Comparison of ENCODE assay signal across 9 mouse cellular contexts in the genomic region with DNA sequence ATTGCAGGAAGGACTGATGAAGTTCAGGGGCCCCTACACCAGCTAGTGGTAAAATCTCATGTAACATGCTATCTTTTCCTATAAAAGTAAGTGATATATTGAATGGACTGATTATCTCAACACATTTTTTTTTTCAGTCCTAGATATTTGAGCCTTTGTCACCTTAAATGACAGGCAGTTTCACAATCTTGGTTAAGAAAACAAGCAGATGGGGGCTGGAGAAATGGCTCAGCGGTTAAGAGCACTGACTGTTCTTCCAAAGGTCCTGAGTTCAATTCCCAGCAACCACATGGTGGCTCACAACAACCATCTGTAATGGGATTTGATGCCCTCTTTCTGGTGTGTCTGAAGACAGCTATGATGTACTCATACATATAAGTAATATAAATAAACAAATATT. TPM values are rescaled to one million over a fixed set of nuclear protein-coding genes. Genes with fewer than 3 reads are reported as not detected.
DNase-seq lines count a peak whose midpoint lies in the region; ATAC-seq and TF ChIP-seq lines count a peak whose summit lies in the region.
"Had no signal": no experiment of that assay in that cellular context is flagged by ENCODE, and none has a peak within 500 bp of the region (broad histone marks: within the 10 kb centered on the region; RNA-seq: fewer than 3 reads in every experiment).

No protein-coding gene starts in this region.

- TF ChIP-seq CTCF in MEL (IDR thresholded peaks at IDR 0.05 in 2 of 3, conservative IDR thresholded peaks at IDR 0.05 in 1 of 3; ENCODE audit: control insufficient read depth in 1 of 3, insufficient read depth in 1 of 3, low read depth in 2 of 3, low read length in 3 of 3, poor library complexity in 1 of 3, severe bottlenecking in 1 of 3) = no peak
- no peak for TF ChIP-seq CTCF in liver, postnatal 0 days (IDR thresholded peaks at IDR 0.05; ENCODE audit: low read depth)

- H3K4me1 ChIP-seq in heart, embryonic 11.5 days (ENCODE audit: control insufficient read depth, insufficient read depth, low read length) = peaks cover 8% of the 10 kb centered on the region; the same call in 1 of the 2 replicates
- H3K4me1 ChIP-seq in MEL (ENCODE audit: control insufficient read depth in 1 of 2, insufficient read depth in 2 of 2, low read length in 2 of 2) = peaks cover 11 to 41% of the 10 kb centered on the region in 2 experiments
- 0 out of 2 replicates have a peak, but pooled peaks cover 3% of the 10 kb centered on the region for H3K4me1 ChIP-seq in hindbrain, embryonic 11.5 days (replicated peaks; ENCODE audit: control insufficient read depth, insufficient read depth, low read length)
- H3K4me1 ChIP-seq in liver, postnatal 0 days (ENCODE audit: insufficient read depth) = peaks cover 15% of the 10 kb centered on the region

- no peak for ATAC-seq in heart, embryonic 11.5 days (replicated peaks; ENCODE audit: insufficient number of reproducible peaks, low FRiP score, low TSS enrichment)
- ATAC-seq in hindbrain, embryonic 11.5 days (ENCODE audit: low FRiP score) = no peak
- ATAC-seq in liver, postnatal 0 days = no peak

- H3K4me2 ChIP-seq in heart, embryonic 11.5 days = peak overlapping the region; percentile 87
- H3K4me2 ChIP-seq in hindbrain, embryonic 11.5 days (replicated peaks; ENCODE audit: low read depth, low read length) = peak overlapping the region; percentile 94
- H3K4me2 ChIP-seq in liver, postnatal 0 days (ENCODE audit: low read depth, low read length) = peak overlapping the region; percentile 99

- H3K9me3 ChIP-seq in heart, embryonic 11.5 days (replicated peaks; ENCODE audit: control insufficient read depth, low read length) = no peaks in the 10 kb centered on the region
- no peaks in the 10 kb centered on the region for H3K9me3 ChIP-seq in MEL (replicated peaks; ENCODE audit: insufficient read depth, low read length)
- H3K9me3 ChIP-seq in hindbrain, embryonic 11.5 days (ENCODE audit: control insufficient read depth, low read length) = no peaks in the 10 kb centered on the region
- no peaks in the 10 kb centered on the region for H3K9me3 ChIP-seq in liver, postnatal 0 days (ENCODE audit: low read length)

- no peak for TF ChIP-seq POLR2A in MEL (IDR thresholded peaks at IDR 0.05; ENCODE audit: control insufficient read depth in 1 of 2, insufficient read depth in 1 of 2, low read depth in 1 of 2, low read length in 2 of 2, poor library complexity in 1 of 2)

- WGBS in heart, embryonic 11.5 days (ENCODE audit: insufficient replicate concordance) = 70% methylated on average over 1 of the region's 1 CpGs
- WGBS in hindbrain, embryonic 11.5 days = 89% methylated on average over 1 of the region's 1 CpGs
- 41% methylated on average over 1 of the region's 1 CpGs for WGBS in liver, postnatal 0 days (ENCODE audit: insufficient replicate concordance)

- no peak overlapping the region for H3K4me3 ChIP-seq in heart, embryonic 11.5 days (ENCODE audit: low read depth, low read length)
- H3K4me3 ChIP-seq in MEL (ENCODE audit: control insufficient read depth in 1 of 2, insufficient read depth in 1 of 2, low read depth in 2 of 2, low read length in 2 of 2) = peak overlapping the region in 1 of 2 experiments; percentile 77; a peak in 3 of 4 replicates
- no peak overlapping the region for H3K4me3 ChIP-seq in hindbrain, embryonic 11.5 days (ENCODE audit: low read depth, low read length)
- peak overlapping the region; percentile 82 for H3K4me3 ChIP-seq in liver, postnatal 0 days (ENCODE audit: low read depth, low read length)

- no peak overlapping the region for H3K9ac ChIP-seq in heart, embryonic 11.5 days (ENCODE audit: low read depth, low read length)
- H3K9ac ChIP-seq in MEL (ENCODE audit: control insufficient read depth, low read depth, low read length, poor library complexity, severe bottlenecking) = no peak overlapping the region; the same call in 1 of the 2 replicates
- H3K9ac ChIP-seq in hindbrain, embryonic 11.5 days (ENCODE audit: low read depth, low read length) = no peak overlapping the region
- peak overlapping the region; percentile 80; the same call in 1 of the 2 replicates for H3K9ac ChIP-seq in liver, postnatal 0 days (replicated peaks)

- TF ChIP-seq RAD21 in MEL (IDR thresholded peaks at IDR 0.05; ENCODE audit: low read depth, low read length) = no peak

- peaks cover 11% of the 10 kb centered on the region for H3K79me2 ChIP-seq in MEL (ENCODE audit: control insufficient read depth, insufficient read depth, low read length, poor library complexity)

- H3K27ac ChIP-seq in heart, embryonic 11.5 days (ENCODE audit: low read depth, low read length) = no peak overlapping the region
- H3K27ac ChIP-seq in MEL (ENCODE audit: control insufficient read depth, low read depth, low read length) = no peak overlapping the region
- no peak overlapping the region for H3K27ac ChIP-seq in hindbrain, embryonic 11.5 days (ENCODE audit: low read depth, low read length)
- peak overlapping the region; percentile 64; the same call in 1 of the 2 replicates for H3K27ac ChIP-seq in liver, postnatal 0 days (ENCODE audit: low read depth)

- H3K36me3 ChIP-seq in heart, embryonic 11.5 days (ENCODE audit: control insufficient read depth, insufficient read depth, low read length) = no peaks in the 10 kb centered on the region
- peaks cover 0 to 30% of the 10 kb centered on the region in 2 experiments; a peak in 2 of 4 replicates for H3K36me3 ChIP-seq in MEL (ENCODE audit: control insufficient read depth in 1 of 2, insufficient read depth in 2 of 2, low read length in 2 of 2)
- no peaks in the 10 kb centered on the region for H3K36me3 ChIP-seq in hindbrain, embryonic 11.5 days (ENCODE audit: control insufficient read depth, insufficient read depth, low read length)
- peaks cover 27% of the 10 kb centered on the region for H3K36me3 ChIP-seq in liver, postnatal 0 days (replicated peaks; ENCODE audit: insufficient read depth, low read length)

- TF ChIP-seq EP300 in MEL (IDR thresholded peaks at IDR 0.05; ENCODE audit: low read depth in 1 of 2, low read length in 2 of 2) = no peak
- no peak for TF ChIP-seq EP300 in liver, postnatal 0 days (IDR thresholded peaks at IDR 0.05; ENCODE audit: low read depth)

- DNase-seq in heart, adult 11 months = no peak
- no peak for DNase-seq in MEL (ENCODE audit: low read depth, low spot score)
- DNase-seq in hindbrain, embryonic 11.5 days (ENCODE audit: low spot score) = no peak
- no peak for DNase-seq in liver, postnatal 0 days
- no peak for DNase-seq in gastrocnemius, postnatal 10 days
- no peak for DNase-seq in cerebellum, adult 11 months
- no peak for DNase-seq in adrenal gland, adult (ENCODE audit: inconsistent age in 2 of 2, low spot score in 1 of 2)
- DNase-seq: kidney, postnatal 25 days had no signal

- H3K27me3 ChIP-seq in heart, embryonic 11.5 days (ENCODE audit: control insufficient read depth, insufficient read depth, low read length) = 0 out of 2 replicates have a peak, but pooled peaks cover 3% of the 10 kb centered on the region
- no peaks in the 10 kb centered on the region for H3K27me3 ChIP-seq in MEL (ENCODE audit: control insufficient read depth in 1 of 2, insufficient read depth in 2 of 2, low read length in 2 of 2)
- no peaks in the 10 kb centered on the region for H3K27me3 ChIP-seq in hindbrain, embryonic 11.5 days (ENCODE audit: control insufficient read depth, insufficient read depth, low read length)
- H3K27me3 ChIP-seq in liver, postnatal 0 days (ENCODE audit: insufficient read depth, low read length) = no peaks in the 10 kb centered on the region

RNA-seq across cellular contexts. Expression of gene Fuca1, which starts 1.7 kb away (rescaled TPM):
- polyA plus RNA-seq in heart, embryonic 11.5 days (2014; fragmentation: Nextera tagmentation; extraction: Ambion mirVana) = 42.4 and 46.5 TPM in 2 replicates
- 26.8 and 33.7 TPM in 2 replicates for total RNA-seq in MEL (2012; rRNA removed)
- 10 to 100 TPM in 1 of 2 experiments, not detected in 1; 48.6 TPM for polyA plus RNA-seq in MEL (2012; ENCODE audit: insufficient read depth in 1 of 2, insufficient read length in 2 of 2, low read depth in 1 of 2, low replicate concordance in 2 of 2, missing spikeins in 1 of 2)
- 44.5 and 50.4 TPM in 2 replicates for polyA plus RNA-seq in hindbrain, embryonic 11.5 days (2014; fragmentation: Nextera tagmentation; extraction: Ambion mirVana)
- 45.2 and 50.7 TPM in 2 replicates for polyA plus RNA-seq in liver, postnatal 0 days (2015; fragmentation: Nextera tagmentation; extraction: Ambion mirVana)
- total RNA-seq in gastrocnemius, postnatal 10 days (2021) = 10 to 100 TPM; 36.1 to 41.4 TPM

RNA-seq across cellular contexts. Expression of gene Hmgcl, which starts 24.1 kb away (rescaled TPM):
- polyA plus RNA-seq in heart, embryonic 11.5 days (2014; fragmentation: Nextera tagmentation; extraction: Ambion mirVana) = 75.9 and 84.0 TPM in 2 replicates
- 48.5 and 48.7 TPM in 2 replicates for total RNA-seq in MEL (2012; rRNA removed)
- 10 to 100 TPM in 1 of 2 experiments, not detected in 1; 66.5 TPM for polyA plus RNA-seq in MEL (2012; ENCODE audit: insufficient read depth in 1 of 2, insufficient read length in 2 of 2, low read depth in 1 of 2, low replicate concordance in 2 of 2, missing spikeins in 1 of 2)
- polyA plus RNA-seq in hindbrain, embryonic 11.5 days (2014; fragmentation: Nextera tagmentation; extraction: Ambion mirVana) = 54.0 and 60.7 TPM in 2 replicates
- 351 and 364 TPM in 2 replicates for polyA plus RNA-seq in liver, postnatal 0 days (2015; fragmentation: Nextera tagmentation; extraction: Ambion mirVana)
- total RNA-seq in gastrocnemius, postnatal 10 days (2021) = 10 to 100 TPM; 43.7 to 49.2 TPM

RNA-seq across cellular contexts. Expression of gene Cnr2, which starts 27.0 kb away (rescaled TPM):
- 0.25 and 0.73 TPM in 2 replicates for polyA plus RNA-seq in heart, embryonic 11.5 days (2014; fragmentation: Nextera tagmentation; extraction: Ambion mirVana)
- 9.8 and 10.2 TPM in 2 replicates for total RNA-seq in MEL (2012; rRNA removed)
- 1 to 10 TPM in 1 of 2 experiments, not detected in 1; 6.8 TPM for polyA plus RNA-seq in MEL (2012; ENCODE audit: insufficient read depth in 1 of 2, insufficient read length in 2 of 2, low read depth in 1 of 2, low replicate concordance in 2 of 2, missing spikeins in 1 of 2)
- 0.08 and 0.47 TPM in 2 replicates for polyA plus RNA-seq in hindbrain, embryonic 11.5 days (2014; fragmentation: Nextera tagmentation; extraction: Ambion mirVana)
- polyA plus RNA-seq in liver, postnatal 0 days (2015; fragmentation: Nextera tagmentation; extraction: Ambion mirVana) = 2.5 and 2.6 TPM in 2 replicates
- total RNA-seq in gastrocnemius, postnatal 10 days (2021) = under 1 TPM; 0.75 to 0.95 TPM

RNA-seq across cellular contexts. Expression of gene Gale, which starts 41.3 kb away (rescaled TPM):
- 30.2 and 31.8 TPM in 2 replicates for polyA plus RNA-seq in heart, embryonic 11.5 days (2014; fragmentation: Nextera tagmentation; extraction: Ambion mirVana)
- total RNA-seq in MEL (2012; rRNA removed) = 23.3 and 24.5 TPM in 2 replicates
- polyA plus RNA-seq in MEL (2012; ENCODE audit: insufficient read depth in 1 of 2, insufficient read length in 2 of 2, low read depth in 1 of 2, low replicate concordance in 2 of 2, missing spikeins in 1 of 2) = 10 to 100 TPM in 1 of 2 experiments, not detected in 1; 31.2 TPM
- 27.9 and 28.1 TPM in 2 replicates for polyA plus RNA-seq in hindbrain, embryonic 11.5 days (2014; fragmentation: Nextera tagmentation; extraction: Ambion mirVana)
- 82.2 and 96.5 TPM in 2 replicates for polyA plus RNA-seq in liver, postnatal 0 days (2015; fragmentation: Nextera tagmentation; extraction: Ambion mirVana)
- total RNA-seq in gastrocnemius, postnatal 10 days (2021) = 1 to 10 TPM; 2.8 to 4.0 TPM

RNA-seq across cellular contexts. Expression of gene Pnrc2, which starts 48.5 kb away (rescaled TPM):
- 138 and 144 TPM in 2 replicates for polyA plus RNA-seq in heart, embryonic 11.5 days (2014; fragmentation: Nextera tagmentation; extraction: Ambion mirVana)
- 49.8 and 50.7 TPM in 2 replicates for total RNA-seq in MEL (2012; rRNA removed)
- polyA plus RNA-seq in MEL (2012; ENCODE audit: insufficient read depth in 1 of 2, insufficient read length in 2 of 2, low read depth in 1 of 2, low replicate concordance in 2 of 2, missing spikeins in 1 of 2) = 10 to 100 TPM; 48.0 to 76.3 TPM
- polyA plus RNA-seq in hindbrain, embryonic 11.5 days (2014; fragmentation: Nextera tagmentation; extraction: Ambion mirVana) = 213 and 226 TPM in 2 replicates
- polyA plus RNA-seq in liver, postnatal 0 days (2015; fragmentation: Nextera tagmentation; extraction: Ambion mirVana) = 53.2 and 55.2 TPM in 2 replicates
- 10 to 100 TPM; 59.0 to 71.8 TPM for total RNA-seq in gastrocnemius, postnatal 10 days (2021)
